Mouse (Mus musculus): ENCODE measurements around the gene Sp2. TPM values are rescaled to one million over a fixed set of nuclear protein-coding genes. Genes with fewer than 3 reads are reported as not detected.

Gene Sp2
- polyA plus RNA-seq, 1 experiment, result 26.3 TPM

DNA sequence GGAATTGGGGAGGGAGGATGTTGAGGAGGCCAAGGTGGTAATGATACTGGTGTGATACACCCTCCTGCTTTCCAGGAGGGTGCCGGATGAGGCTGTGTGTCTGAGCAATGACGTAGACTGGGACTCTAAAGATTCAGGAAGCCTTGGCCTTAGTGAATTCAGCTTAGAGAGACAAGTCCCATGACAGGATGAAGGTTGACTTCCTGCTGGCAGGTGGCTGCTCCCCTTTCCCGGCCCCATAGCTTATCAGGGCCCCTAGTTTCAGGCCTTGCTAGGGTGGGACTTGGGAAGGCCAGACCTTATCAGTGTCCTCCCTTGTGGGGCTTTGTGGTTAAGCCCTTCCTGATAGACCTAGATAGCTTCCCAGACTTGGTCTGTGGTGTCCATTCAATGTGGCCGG, 34.9 kb downstream of the Sp2 start:
- peaks cover 6% of the 10 kb centered on the region for H3K4me1 ChIP-seq (ENCODE audit: control insufficient read depth, insufficient read depth, low read length)
- no peak for DNase-seq
- TF ChIP-seq CTCF (IDR thresholded peaks at IDR 0.05; ENCODE audit: insufficient read depth, low read length), result no peak
- no peak for TF ChIP-seq POLR2A (IDR thresholded peaks at IDR 0.05; ENCODE audit: borderline replicate concordance, extremely low read depth, low read depth, low read length)
- 85% methylated on average over 4 of the region's 4 CpGs for WGBS
- no peak overlapping the region for H3K4me3 ChIP-seq (replicated peaks; ENCODE audit: extremely low read depth, low read depth, low read length)

DNA sequence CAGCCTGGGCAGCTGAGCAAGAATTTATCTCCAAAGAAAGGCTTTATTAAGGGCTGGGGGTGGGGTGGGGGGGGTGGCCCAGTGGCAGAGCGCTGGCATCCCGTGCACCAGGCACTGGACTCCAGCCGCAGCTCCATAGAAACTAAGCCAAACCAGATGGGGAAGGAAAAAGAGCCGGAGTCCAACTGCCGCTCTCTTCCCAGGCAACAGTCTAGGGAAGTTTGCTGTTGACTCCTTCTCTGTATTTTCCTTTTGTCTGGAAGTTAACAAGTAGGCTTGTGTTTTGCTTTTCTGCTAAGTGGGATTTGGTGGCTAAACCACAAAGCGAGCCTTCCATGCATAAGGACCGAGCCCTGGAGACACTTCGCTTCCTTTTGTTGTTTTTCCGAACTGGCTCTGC, 36.3 kb downstream of the Sp2 start:
- Histone ChIP-seq H3K4me1 (ENCODE audit: control insufficient read depth, insufficient read depth, low read length) (peaks cover 6% of the 10 kb centered on the region), H3K4me3 (replicated peaks; ENCODE audit: extremely low read depth, low read depth, low read length) (no peak overlapping the region)
- WGBS, result 88% methylated on average over 9 of the region's 9 CpGs
- TF ChIP-seq POLR2A (IDR thresholded peaks at IDR 0.05; ENCODE audit: borderline replicate concordance, extremely low read depth, low read depth, low read length) (no peak), CTCF (IDR thresholded peaks at IDR 0.05; ENCODE audit: insufficient read depth, low read length) (no peak)
- no peak for DNase-seq

- Histone ChIP-seq H3K4me3 (replicated peaks; ENCODE audit: extremely low read depth, low read depth, low read length) (no peak overlapping the region), H3K4me1 (ENCODE audit: control insufficient read depth, insufficient read depth, low read length) (peaks cover 6% of the 10 kb centered on the region)
- no peak for DNase-seq
- TF ChIP-seq POLR2A (IDR thresholded peaks at IDR 0.05; ENCODE audit: borderline replicate concordance, extremely low read depth, low read depth, low read length) (no peak), CTCF (IDR thresholded peaks at IDR 0.05; ENCODE audit: insufficient read depth, low read length) (no peak)
- 62% methylated on average over 14 of the region's 14 CpGs for WGBS
Measured at GRCm38 (mm10) chr11:96944844-96945580, 37.7 kb downstream of the Sp2 start.

DNA sequence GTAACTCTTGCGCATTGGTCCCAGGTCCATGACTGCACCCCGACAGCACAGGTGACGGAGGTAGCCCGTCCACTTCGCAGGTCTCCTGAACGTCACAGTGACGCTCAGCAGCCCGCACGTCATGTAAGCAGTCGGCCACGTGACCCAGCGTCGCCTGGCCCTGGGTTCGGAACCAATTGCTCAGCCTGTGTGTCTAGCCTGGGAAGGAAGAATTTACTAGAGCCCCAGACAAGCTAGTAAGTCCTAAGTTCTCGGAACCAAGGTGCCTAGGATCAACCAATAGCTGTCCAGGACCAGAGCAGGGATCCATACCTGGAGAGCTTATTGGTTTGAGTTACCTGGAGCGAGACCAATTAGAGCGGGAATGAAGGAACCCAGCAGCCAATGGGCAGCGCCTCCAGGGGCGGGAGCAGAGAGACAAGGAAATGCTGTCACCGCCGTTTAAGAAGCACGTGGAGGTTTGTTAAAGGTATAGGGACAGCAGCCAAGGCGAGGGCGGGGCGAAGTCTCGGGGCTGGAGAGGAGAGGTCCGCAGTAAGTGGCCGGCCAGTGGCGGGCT, 38.9 kb downstream of the Sp2 start, which contains the start of gene Pnpo:
Gene Pnpo (minus strand): TSS at position 241 of the 559 bp plus-strand sequence.
- DNase-seq, result peak; percentile 89
- Histone ChIP-seq H3K4me3 (replicated peaks; ENCODE audit: extremely low read depth, low read depth, low read length) (peak within 1 kb of the TSS; percentile 82), H3K4me1 (ENCODE audit: control insufficient read depth, insufficient read depth, low read length) (peaks cover 6% of the 10 kb centered on the region)
- no peak for TF ChIP-seq CTCF (IDR thresholded peaks at IDR 0.05; ENCODE audit: insufficient read depth, low read length)
- TF ChIP-seq POLR2A (IDR thresholded peaks at IDR 0.05; ENCODE audit: borderline replicate concordance, extremely low read depth, low read depth, low read length), result peak; percentile 32; the same call in 1 of the 2 replicates
- 1% methylated on average over 29 of the region's 29 CpGs for WGBS

- no peak for TF ChIP-seq POLR2A (IDR thresholded peaks at IDR 0.05; ENCODE audit: borderline replicate concordance, extremely low read depth, low read depth, low read length)
- no peak for TF ChIP-seq CTCF (IDR thresholded peaks at IDR 0.05; ENCODE audit: insufficient read depth, low read length)
- DNase-seq, result no peak
- Histone ChIP-seq H3K4me3 (replicated peaks; ENCODE audit: extremely low read depth, low read depth, low read length) (no peak overlapping the region), H3K4me1 (ENCODE audit: control insufficient read depth, insufficient read depth, low read length) (peaks cover 7% of the 10 kb centered on the region)
- 66% methylated on average over 6 of the region's 6 CpGs for WGBS
Measured at GRCm38 (mm10) chr11:96941989-96942590, 40.7 kb downstream of the Sp2 start.

DNA sequence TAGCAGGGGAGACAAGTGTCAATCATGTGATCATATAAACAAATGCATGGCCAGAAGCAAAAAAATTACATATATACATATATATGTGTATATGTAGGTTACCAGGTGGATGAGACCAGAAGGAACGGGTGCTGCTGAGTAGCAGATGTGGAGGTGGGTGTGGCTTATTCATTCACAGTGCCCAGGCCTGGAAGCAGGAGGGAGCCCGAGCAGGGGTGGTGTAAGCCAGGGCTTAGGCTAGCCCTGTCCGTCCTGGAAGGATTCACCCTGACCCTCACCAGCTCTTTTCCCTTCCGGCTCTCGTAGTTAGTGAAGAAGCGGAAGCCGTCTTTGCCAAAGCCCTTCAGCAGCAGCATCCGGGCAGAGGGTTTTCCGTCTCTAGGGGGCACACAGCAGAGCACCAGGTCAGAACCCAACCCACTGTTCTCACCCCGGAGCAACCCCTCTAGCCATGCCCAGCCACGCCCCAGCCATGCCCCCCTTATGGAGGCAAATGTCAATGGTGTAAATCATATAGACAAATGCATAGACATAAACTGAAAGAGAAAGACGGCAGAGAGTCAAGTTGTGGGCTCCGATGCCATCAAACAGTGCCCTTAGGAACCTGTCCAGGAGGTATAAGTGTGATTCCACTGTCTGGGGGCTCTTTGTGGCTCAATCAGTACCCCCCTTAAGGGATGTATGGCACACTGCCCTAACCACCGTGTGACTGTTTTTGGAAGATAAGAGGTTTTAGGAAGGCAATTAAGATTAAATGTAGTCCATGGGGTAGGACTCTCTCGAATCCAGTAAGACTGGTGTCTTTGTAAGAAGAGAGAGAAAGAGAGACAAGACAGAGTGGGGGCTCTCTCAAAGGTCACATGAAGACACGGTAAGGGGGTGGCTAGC, 41.9 kb downstream of the Sp2 start:
- DNase-seq, result no peak
- peaks cover 10% of the 10 kb centered on the region for H3K4me1 ChIP-seq (ENCODE audit: control insufficient read depth, insufficient read depth, low read length)
- no peak overlapping the region for H3K4me3 ChIP-seq (replicated peaks; ENCODE audit: extremely low read depth, low read depth, low read length)
- WGBS, result 71% methylated on average over 16 of the region's 16 CpGs
- TF ChIP-seq POLR2A (IDR thresholded peaks at IDR 0.05; ENCODE audit: borderline replicate concordance, extremely low read depth, low read depth, low read length) (no peak), CTCF (IDR thresholded peaks at IDR 0.05; ENCODE audit: insufficient read depth, low read length) (no peak)

GRCm38 (mm10) chr11:96938426-96938800, 44.3 kb downstream of the Sp2 start:
- no peak; the same call in 1 of the 2 replicates for TF ChIP-seq POLR2A (IDR thresholded peaks at IDR 0.05; ENCODE audit: borderline replicate concordance, extremely low read depth, low read depth, low read length)
- TF ChIP-seq CTCF (IDR thresholded peaks at IDR 0.05; ENCODE audit: insufficient read depth, low read length), result no peak
- Histone ChIP-seq H3K4me1 (ENCODE audit: control insufficient read depth, insufficient read depth, low read length) (peaks cover 6% of the 10 kb centered on the region; the same call in 1 of the 2 replicates), H3K4me3 (replicated peaks; ENCODE audit: extremely low read depth, low read depth, low read length) (no peak overlapping the region)
- WGBS, result 58% methylated on average over 6 of the region's 6 CpGs
- no peak for DNase-seq

GRCm38 (mm10) chr11:96937549-96938425, 45.0 kb downstream of the Sp2 start:
- TF ChIP-seq POLR2A (IDR thresholded peaks at IDR 0.05; ENCODE audit: borderline replicate concordance, extremely low read depth, low read depth, low read length) (peak; percentile 40; the same call in 1 of the 2 replicates), CTCF (IDR thresholded peaks at IDR 0.05; ENCODE audit: insufficient read depth, low read length) (peak; percentile 78)
- 37% methylated on average over 10 of the region's 10 CpGs for WGBS
- H3K4me1 ChIP-seq (ENCODE audit: control insufficient read depth, insufficient read depth, low read length), result peaks cover 4% of the 10 kb centered on the region; the same call in 1 of the 2 replicates
- H3K4me3 ChIP-seq (replicated peaks; ENCODE audit: extremely low read depth, low read depth, low read length), result no peak overlapping the region
- DNase-seq, result peak; percentile 73
